Comparison of ENCODE assay signal across 17 mouse cellular contexts in genomic region chr6:87712311-87712710, GRCm38 (mm10). TPM values are rescaled to one million over a fixed set of nuclear protein-coding genes. Genes with fewer than 3 reads are reported as not detected.
"Had no signal": no experiment of that assay in that cellular context is flagged by ENCODE, and none has a peak within 500 bp of the region (broad histone marks: within the 10 kb centered on the region; RNA-seq: fewer than 3 reads in every experiment).

No protein-coding gene starts in this region.

- H3K36me3 ChIP-seq: neural tube, embryonic 12.5 days; neural tube, embryonic 13.5 days; neural tube, embryonic 15.5 days; stomach, embryonic 15.5 days had no signal

- H3K27me3 ChIP-seq: neural tube, embryonic 12.5 days; neural tube, embryonic 13.5 days; neural tube, embryonic 15.5 days; stomach, embryonic 15.5 days had no signal

- DNase-seq: retina, postnatal 1 day; right cerebral cortex, adult 18-20 months; right cerebral cortex, postnatal 14 days; right cerebral cortex, postnatal 25 days; right cerebral cortex, postnatal 4 days; spleen, adult 18-20 months; thymus, adult 18-20 months; thymus, adult 2 months; thymus, postnatal 14 days; thymus, postnatal 25 days; thymus, postnatal 36 days; thymus, postnatal 4 days had no signal

- H3K4me3 ChIP-seq: neural tube, embryonic 12.5 days; neural tube, embryonic 13.5 days; neural tube, embryonic 15.5 days; stomach, embryonic 15.5 days had no signal

RNA-seq across cellular contexts. Expression of gene Efcc1, which starts 18.4 kb away (rescaled TPM):
- total RNA-seq: neutrophil, adult 5-6 weeks had no signal
